Mouse (Mus musculus) liver, adult 2 months (tissue): Measurements from ENCODE around the gene Pde4dip. TPM values are rescaled to one million over a fixed set of nuclear protein-coding genes. Genes with fewer than 3 reads are reported as not detected.

Experiments
- DNase-seq: peaks from one replicate; pipeline ENCODE4 v3.0.0-alpha.2; 2011; ENCODE audit warnings: low read depth, low spot score; ENCODE audit errors: extremely low read depth
- H3K27ac ChIP-seq: fragments of 200-500 bp; replicated peaks from 2 replicates; pipeline ENCODE4 v1.5.1; 2012; ENCODE audit warnings: low read depth, mild to moderate bottlenecking, control low read depth, inconsistent platforms, low read length; ENCODE audit not compliant: insufficient read depth
- H3K27me3 ChIP-seq: fragments of 200-500 bp; 2 replicates; pipeline ENCODE4 v1.6.1; 2012; ENCODE audit warnings: mild to moderate bottlenecking, moderate library complexity, low read length, inconsistent platforms; ENCODE audit not compliant: control insufficient read depth, insufficient read depth
- H3K36me3 ChIP-seq: fragments of 200-500 bp; 2 replicates; pipeline ENCODE4 v1.6.1; 2012; ENCODE audit warnings: low read length, inconsistent platforms; ENCODE audit not compliant: control insufficient read depth, insufficient read depth
- H3K4me1 ChIP-seq: fragments of 200-500 bp; 2 replicates; pipeline ENCODE4 v1.6.1; 2011; ENCODE audit warnings: low read length; ENCODE audit not compliant: control insufficient read depth, insufficient read depth
- H3K4me3 ChIP-seq: fragments of 200-500 bp; 2 replicates; pipeline ENCODE4 v1.5.1; 2011; ENCODE audit warnings: low read depth, mild to moderate bottlenecking, control low read depth, low read length, moderate library complexity; ENCODE audit not compliant: insufficient read depth
- H3K79me2 ChIP-seq: fragments of 200-500 bp; 2 replicates; pipeline ENCODE4 v1.6.1; 2012; ENCODE audit warnings: inconsistent platforms, mild to moderate bottlenecking, low read length, moderate library complexity; ENCODE audit not compliant: control insufficient read depth, insufficient read depth
- H3K9ac ChIP-seq: fragments of 200-500 bp; 2 replicates; pipeline ENCODE4 v1.6.1; 2012; ENCODE audit warnings: low read depth, mild to moderate bottlenecking, control low read depth, inconsistent platforms, low read length
- CTCF ChIP-seq: fragments of 200-500 bp; IDR thresholded peaks from 2 replicates; pipeline ENCODE4 v1.5.1; 2011; ENCODE audit warnings: low read depth, low read length, control low read depth
- POLR2A ChIP-seq: fragments of 200-500 bp; IDR thresholded peaks from 2 replicates; pipeline ENCODE4 v1.6.1; 2011; ENCODE audit warnings: low read length, control low read depth; ENCODE audit not compliant: insufficient read depth; ENCODE audit errors: extremely low read depth
- WGBS: fragments of 180-500 bp; shearing (Covaris S2); methylation state at CpG from one replicate; pipeline ENCODE4 v1.1.7; 2018; 5-methylcytosine and 5-hydroxymethylcytosine counted together
- polyA plus RNA-seq: library from polyadenylated mRNA; depleted of rRNA; stranded (reverse); fragments of >200 nt; gene quantifications from 2 replicates; pipeline ENCODE4 v1.2.3, GENCODE M21; 2012
- total RNA-seq: library from RNA; depleted of rRNA; stranded (reverse); fragments of >200 nt; gene quantifications from 2 replicates; pipeline ENCODE4 v1.2.3, GENCODE M21; 2014

The Pde4dip gene
- total and polyA plus RNA-seq, 2 experiments = 24.0 to 50.1 TPM

GRCm38 (mm10) chr3:97789317-97789716, 99.2 kb downstream of the Pde4dip start:
- DNase-seq = no peak
- TF ChIP-seq CTCF (0 out of 2 replicates have a peak, but pooled peaks have one; percentile 12), POLR2A (no peak)
- Histone ChIP-seq H3K4me3 (no peak overlapping the region), H3K36me3 (peaks cover 21% of the 10 kb centered on the region; the same call in 1 of the 2 replicates), H3K27ac (no peak overlapping the region), H3K9ac (no peak overlapping the region), H3K4me1 (no peaks in the 10 kb centered on the region), H3K27me3 (no peaks in the 10 kb centered on the region), H3K79me2 (no peaks in the 10 kb centered on the region)

GRCm38 (mm10) chr3:97776195-97776594, 112.3 kb downstream of the Pde4dip start:
- TF ChIP-seq POLR2A (no peak), CTCF (no peak)
- Histone ChIP-seq H3K79me2 (no peaks in the 10 kb centered on the region), H3K9ac (no peak overlapping the region), H3K27ac (no peak overlapping the region), H3K4me1 (no peaks in the 10 kb centered on the region), H3K36me3 (peaks cover 3% of the 10 kb centered on the region), H3K4me3 (no peak overlapping the region), H3K27me3 (no peaks in the 10 kb centered on the region)
- 72% methylated on average over 4 of the region's 4 CpGs for WGBS
- DNase-seq = no peak

GRCm38 (mm10) chr3:97775742-97776141, 112.8 kb downstream of the Pde4dip start:
- Histone ChIP-seq H3K9ac (no peak overlapping the region), H3K36me3 (peaks cover 3% of the 10 kb centered on the region), H3K27me3 (no peaks in the 10 kb centered on the region), H3K4me3 (no peak overlapping the region), H3K79me2 (no peaks in the 10 kb centered on the region), H3K4me1 (no peaks in the 10 kb centered on the region), H3K27ac (no peak overlapping the region)
- DNase-seq = no peak
- WGBS = 72% methylated on average over 2 of the region's 2 CpGs
- TF ChIP-seq CTCF = no peak
- no peak for TF ChIP-seq POLR2A

- DNase-seq = no peak
- no peaks in the 10 kb centered on the region for H3K27me3 ChIP-seq
- no peak overlapping the region for H3K4me3 ChIP-seq
- no peak for TF ChIP-seq CTCF
- TF ChIP-seq POLR2A = no peak
- H3K9ac ChIP-seq = no peak overlapping the region
- WGBS = 70% methylated on average over 1 of the region's 1 CpGs
- H3K36me3 ChIP-seq = peaks cover 3% of the 10 kb centered on the region
- H3K4me1 ChIP-seq = no peaks in the 10 kb centered on the region
- no peaks in the 10 kb centered on the region for H3K79me2 ChIP-seq
- H3K27ac ChIP-seq = no peak overlapping the region
Measured at GRCm38 (mm10) chr3:97774861-97775260, 113.6 kb downstream of the Pde4dip start.

GRCm38 (mm10) chr3:97767771-97768762, 120.4 kb downstream of the Pde4dip start:
- peaks cover 8% of the 10 kb centered on the region; the same call in 1 of the 2 replicates for H3K79me2 ChIP-seq
- peak overlapping the region; percentile 86 for H3K27ac ChIP-seq
- peak; percentile 90 for DNase-seq
- H3K4me3 ChIP-seq = peak overlapping the region; percentile 82
- 2% methylated on average over 47 of the region's 47 CpGs for WGBS
- H3K27me3 ChIP-seq = no peaks in the 10 kb centered on the region
- TF ChIP-seq CTCF = peak; percentile 80
- TF ChIP-seq POLR2A = 0 out of 2 replicates have a peak, but pooled peaks have one; percentile 27
- peaks cover 2% of the 10 kb centered on the region; the same call in 1 of the 2 replicates for H3K36me3 ChIP-seq
- peak overlapping the region; percentile 75 for H3K9ac ChIP-seq
- peaks cover 9% of the 10 kb centered on the region for H3K4me1 ChIP-seq
